Mouse (Mus musculus) lung, postnatal 0 days (tissue): ENCODE measurements around the gene Acsbg2. TPM values are rescaled to one million over a fixed set of nuclear protein-coding genes. Genes with fewer than 3 reads are reported as not detected.

Experiments
- ATAC-seq: fragments of 200-750 bp; cut with Nextera tagmentation; 2 replicates; pipeline ENCODE4 v1.8.0; 2017; ENCODE audit warnings: moderate library complexity
- DNase-seq: peaks from one replicate; pipeline ENCODE4 v3.0.0-alpha.2; 2016; ENCODE audit warnings: low spot score
- H3K27ac ChIP-seq: fragments of 300-500 bp; sonication (generic); 2 replicates; pipeline ENCODE4 v1.5.1; 2014; ENCODE audit warnings: antibody characterized with exemption, mild to moderate bottlenecking, low read length, mixed read lengths
- H3K27me3 ChIP-seq: fragments of 300-500 bp; sonication (generic); replicated peaks from 2 replicates; pipeline ENCODE4 v1.6.1; 2014; ENCODE audit warnings: low read length, mixed read lengths; ENCODE audit not compliant: insufficient read depth
- H3K36me3 ChIP-seq: fragments of 300-500 bp; sonication (generic); 2 replicates; pipeline ENCODE4 v1.6.1; 2014; ENCODE audit warnings: low read length, mixed read lengths; ENCODE audit not compliant: insufficient read depth
- H3K4me1 ChIP-seq: fragments of 300-500 bp; sonication (generic); 2 replicates; pipeline ENCODE4 v1.6.1; 2014; ENCODE audit warnings: antibody characterized with exemption, low read depth, low read length, mixed read lengths; ENCODE audit not compliant: insufficient read depth
- H3K4me2 ChIP-seq: fragments of 300-500 bp; sonication (generic); replicated peaks from 2 replicates; pipeline ENCODE4 v1.6.1; 2014; ENCODE audit warnings: low read depth, mild to moderate bottlenecking, low read length, moderate library complexity, mixed read lengths
- H3K4me3 ChIP-seq: fragments of 300-500 bp; sonication (generic); 2 replicates; pipeline ENCODE4 v1.5.1; 2014; ENCODE audit warnings: low read depth, low read length
- H3K9ac ChIP-seq: fragments of 300-500 bp; sonication (generic); replicated peaks from 2 replicates; pipeline ENCODE4 v1.6.1; 2014; ENCODE audit warnings: low read depth, mild to moderate bottlenecking
- H3K9me3 ChIP-seq: fragments of 300-500 bp; sonication (generic); 2 replicates; pipeline ENCODE4 v1.6.1; 2016; ENCODE audit warnings: low read length, mixed read lengths
- CTCF ChIP-seq: IDR thresholded peaks from 2 replicates; pipeline ENCODE4 v1.5.1; 2016; ENCODE audit warnings: antibody characterized with exemption, mild to moderate bottlenecking
- EP300 ChIP-seq: IDR thresholded peaks from 2 replicates; pipeline ENCODE4 v1.6.1; 2016; ENCODE audit warnings: antibody characterized with exemption, mild to moderate bottlenecking, control low read depth
- WGBS: fragments of 180-500 bp; shearing (Covaris S2); extraction: QIAGEN DNeasy Blood & Tissue Kit; methylation state at CpG from one replicate; pipeline ENCODE4 v1.1.7; 2014; 5-methylcytosine and 5-hydroxymethylcytosine counted together
- polyA plus RNA-seq: library from polyadenylated mRNA; unstranded; fragments of >200 nt; fragmentation: Nextera tagmentation; extraction: Ambion mirVana; gene quantifications from 2 replicates; pipeline ENCODE4 v1.2.1, GENCODE M21; 2015

Gene Acsbg2
- polyA plus RNA-seq, 1 experiment from 2014 or later, result not detected

DNA sequence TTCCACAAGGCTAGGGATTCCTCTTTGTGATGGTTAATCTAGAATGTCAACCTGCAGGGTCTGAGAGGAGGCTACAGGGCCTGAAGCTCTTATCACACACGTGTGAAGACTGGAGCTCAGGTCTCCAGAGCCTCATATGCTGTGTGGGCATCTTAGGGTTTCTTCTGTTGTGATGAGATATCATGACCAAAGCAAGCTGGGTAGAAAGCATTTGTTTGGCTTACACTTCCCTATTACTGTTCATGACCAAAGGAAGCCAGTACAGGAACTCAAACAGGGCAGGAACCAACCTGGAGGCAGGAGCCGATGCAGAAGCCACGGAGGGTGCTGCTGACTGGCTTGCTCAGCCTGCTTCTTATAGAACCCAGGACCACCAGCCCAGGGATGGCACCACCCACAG lies 18.8 kb downstream of the Acsbg2 start:
- TF ChIP-seq EP300, result no peak
- TF ChIP-seq CTCF, result no peak
- WGBS, result 55% methylated on average over 3 of the region's 3 CpGs
- ATAC-seq (no peak), DNase-seq (no peak)
- Histone ChIP-seq H3K27me3 (no peaks in the 10 kb centered on the region), H3K9ac (no peak overlapping the region), H3K4me2 (no peak overlapping the region), H3K9me3 (no peaks in the 10 kb centered on the region), H3K4me3 (no peak overlapping the region), H3K36me3 (no peaks in the 10 kb centered on the region), H3K27ac (no peak overlapping the region), H3K4me1 (no peaks in the 10 kb centered on the region)

DNA sequence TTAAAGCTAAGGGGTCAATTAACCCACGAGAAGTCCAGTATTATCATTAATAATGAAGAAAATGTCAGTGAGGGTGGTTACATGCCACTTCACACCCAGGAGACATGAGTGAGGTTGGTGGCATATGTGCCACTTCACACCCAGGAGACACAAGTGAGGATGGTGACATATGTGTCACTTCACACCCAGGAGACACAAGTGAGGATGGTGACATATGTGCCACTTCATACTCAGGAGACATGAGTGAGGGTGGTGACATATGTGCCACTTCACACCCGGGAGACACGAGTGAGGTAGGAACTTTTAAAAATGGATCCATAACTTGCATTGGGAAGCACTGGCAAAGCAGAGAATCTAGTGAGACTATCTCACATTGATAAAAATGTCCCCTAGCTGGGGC lies 23.1 kb downstream of the Acsbg2 start:
- DNase-seq, result no peak
- no peaks in the 10 kb centered on the region for H3K4me1 ChIP-seq
- no peak overlapping the region for H3K4me3 ChIP-seq
- H3K9me3 ChIP-seq, result no peaks in the 10 kb centered on the region
- no peaks in the 10 kb centered on the region for H3K27me3 ChIP-seq
- TF ChIP-seq EP300 (no peak), CTCF (no peak)
- no peak overlapping the region for H3K4me2 ChIP-seq
- WGBS, result 71% methylated on average over 3 of the region's 3 CpGs
- no peak overlapping the region for H3K9ac ChIP-seq
- no peak overlapping the region for H3K27ac ChIP-seq
- no peak for ATAC-seq
- no peaks in the 10 kb centered on the region for H3K36me3 ChIP-seq

DNA sequence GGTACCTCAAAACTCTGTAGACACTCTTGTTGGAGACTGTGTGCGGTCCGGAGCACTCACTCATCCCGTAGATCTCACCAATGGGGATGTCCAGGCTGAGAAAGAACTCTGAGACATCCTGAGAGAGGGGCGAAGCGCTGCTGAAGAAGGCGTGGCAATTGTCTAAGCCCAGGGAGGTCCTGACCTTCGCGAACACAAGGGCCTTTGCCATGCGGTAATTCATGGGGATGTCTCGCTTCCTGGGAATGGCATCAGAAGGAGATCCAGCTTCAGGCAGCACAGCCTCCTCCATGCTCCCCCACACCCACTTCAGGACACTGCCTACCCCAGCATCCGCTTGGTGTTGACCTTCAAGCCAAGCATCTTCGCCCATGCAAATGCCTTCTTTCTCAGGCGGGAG lies 24.5 kb downstream of the Acsbg2 start:
- H3K4me2 ChIP-seq, result no peak overlapping the region
- ATAC-seq (no peak), DNase-seq (no peak)
- no peak overlapping the region for H3K9ac ChIP-seq
- no peaks in the 10 kb centered on the region for H3K36me3 ChIP-seq
- H3K9me3 ChIP-seq, result no peaks in the 10 kb centered on the region
- H3K27me3 ChIP-seq, result no peaks in the 10 kb centered on the region
- no peak overlapping the region for H3K27ac ChIP-seq
- TF ChIP-seq CTCF (no peak), EP300 (no peak)
- WGBS, result 82% methylated on average over 13 of the region's 13 CpGs
- H3K4me3 ChIP-seq, result no peak overlapping the region
- no peaks in the 10 kb centered on the region for H3K4me1 ChIP-seq

DNA sequence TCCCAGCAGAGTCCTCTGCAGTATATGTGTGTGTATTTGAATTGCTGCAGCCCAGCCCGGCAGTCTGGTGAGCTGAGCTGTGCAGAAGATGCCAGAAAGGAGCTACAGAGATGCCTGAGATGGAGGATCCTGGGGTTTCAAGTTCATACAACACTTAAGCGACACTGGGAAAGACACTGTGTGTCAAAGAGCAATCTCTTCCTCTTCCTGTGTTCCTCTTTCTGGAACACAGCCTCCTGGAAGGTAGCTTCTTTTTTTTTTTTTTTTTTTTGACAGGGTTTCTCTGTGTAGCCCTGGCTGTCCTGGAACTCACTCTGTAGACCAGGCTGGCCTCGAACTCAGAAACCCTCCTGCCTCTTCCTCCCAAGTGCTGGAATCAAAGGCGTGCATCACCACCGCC lies 25.5 kb downstream of the Acsbg2 start:
- no peak overlapping the region for H3K9ac ChIP-seq
- H3K9me3 ChIP-seq, result no peaks in the 10 kb centered on the region
- no peaks in the 10 kb centered on the region for H3K27me3 ChIP-seq
- H3K4me3 ChIP-seq, result no peak overlapping the region
- H3K4me1 ChIP-seq, result no peaks in the 10 kb centered on the region
- H3K4me2 ChIP-seq, result no peak overlapping the region
- H3K36me3 ChIP-seq, result no peaks in the 10 kb centered on the region
- DNase-seq, result no peak
- no peak overlapping the region for H3K27ac ChIP-seq
- TF ChIP-seq CTCF, result no peak
- no peak for TF ChIP-seq EP300
- ATAC-seq, result no peak
- WGBS, result 73% methylated on average over 5 of the region's 5 CpGs

DNA sequence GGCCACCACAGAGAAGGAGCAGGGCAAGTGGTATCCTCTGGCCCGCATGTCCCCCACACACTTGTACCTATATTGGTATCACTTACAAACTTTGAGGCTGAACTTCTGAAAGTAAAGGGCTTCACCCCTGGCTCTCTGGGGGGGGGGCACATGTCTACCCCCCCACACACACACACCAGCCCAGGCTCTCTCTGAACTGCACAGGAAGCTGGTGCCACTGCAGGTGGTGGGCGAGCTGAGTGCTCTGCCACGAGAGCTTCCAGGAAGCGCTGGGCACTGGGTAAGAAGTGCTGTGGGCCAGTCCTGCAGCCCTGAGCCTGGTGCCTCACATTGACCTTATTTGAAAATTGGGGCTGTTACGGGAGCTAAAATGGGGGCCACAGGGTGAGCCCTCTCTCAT lies 30.6 kb downstream of the Acsbg2 start:
- Histone ChIP-seq H3K36me3 (no peaks in the 10 kb centered on the region), H3K27me3 (no peaks in the 10 kb centered on the region), H3K4me3 (no peak overlapping the region), H3K27ac (no peak overlapping the region), H3K4me2 (no peak overlapping the region), H3K9ac (no peak overlapping the region), H3K4me1 (no peaks in the 10 kb centered on the region), H3K9me3 (no peaks in the 10 kb centered on the region)
- no peak for DNase-seq
- no peak for ATAC-seq
- no peak for TF ChIP-seq EP300
- no peak for TF ChIP-seq CTCF
- WGBS, result 72% methylated on average over 5 of the region's 5 CpGs

DNA sequence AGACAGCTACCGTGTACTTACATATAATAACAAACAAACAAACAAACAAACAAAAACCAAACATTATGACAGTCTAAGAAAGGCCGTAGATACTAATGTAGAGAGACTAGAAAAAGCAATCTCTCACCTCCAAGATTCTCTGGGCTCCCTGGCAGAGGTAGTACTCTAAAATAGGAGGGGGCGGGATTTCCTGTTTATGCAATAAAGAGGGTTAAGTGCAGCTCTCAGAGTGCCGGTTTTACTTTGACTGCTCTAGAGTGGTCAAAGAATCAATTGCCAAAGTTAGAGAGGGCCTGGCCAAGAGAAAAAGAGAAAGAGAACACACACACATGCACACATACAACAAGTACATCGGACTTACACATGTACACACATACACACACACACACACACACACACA lies 32.1 kb downstream of the Acsbg2 start:
- peak; percentile 27 for DNase-seq

DNA sequence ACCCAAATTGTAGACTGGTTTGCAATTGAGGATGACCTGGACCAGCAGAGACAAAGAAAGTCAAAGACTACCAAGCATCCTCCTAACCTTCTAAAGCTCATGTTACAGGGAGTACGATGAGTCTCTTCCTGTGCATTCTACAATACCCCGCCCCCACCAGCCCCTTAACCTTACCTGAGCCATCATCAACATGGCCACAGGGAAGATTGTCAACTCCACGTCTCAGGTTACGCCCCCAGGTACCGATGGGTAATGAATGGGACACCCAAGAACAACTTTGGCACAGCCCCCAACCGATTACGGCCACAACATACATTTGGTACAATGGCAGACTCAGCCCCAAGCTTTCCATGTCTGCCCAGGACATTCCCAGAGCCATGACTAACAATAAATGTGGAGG lies 33.7 kb downstream of the Acsbg2 start:
- no peaks in the 10 kb centered on the region for H3K36me3 ChIP-seq
- no peaks in the 10 kb centered on the region for H3K9me3 ChIP-seq
- H3K27ac ChIP-seq, result no peak overlapping the region
- no peak overlapping the region for H3K4me3 ChIP-seq
- H3K9ac ChIP-seq, result no peak overlapping the region
- TF ChIP-seq EP300, result no peak
- TF ChIP-seq CTCF, result no peak
- no peak overlapping the region for H3K4me2 ChIP-seq
- H3K4me1 ChIP-seq, result no peaks in the 10 kb centered on the region
- 77% methylated on average over 7 of the region's 7 CpGs for WGBS
- H3K27me3 ChIP-seq, result no peaks in the 10 kb centered on the region
- ATAC-seq (no peak), DNase-seq (no peak)

More for the DNA sequence above, 32.1 kb downstream of the Acsbg2 start:
- Histone ChIP-seq H3K4me2 (no peak overlapping the region), H3K36me3 (no peaks in the 10 kb centered on the region), H3K4me1 (no peaks in the 10 kb centered on the region), H3K9me3 (no peaks in the 10 kb centered on the region), H3K4me3 (no peak overlapping the region), H3K27me3 (no peaks in the 10 kb centered on the region), H3K9ac (no peak overlapping the region), H3K27ac (no peak overlapping the region)
- WGBS, result 54% methylated on average over 5 of the region's 5 CpGs
- TF ChIP-seq CTCF, result no peak
- TF ChIP-seq EP300, result no peak
- peak; percentile 26; the same call in 1 of the 2 replicates for ATAC-seq
